Mouse (Mus musculus): ENCODE measurements around the gene Tescl. TPM values are rescaled to one million over a fixed set of nuclear protein-coding genes. Genes with fewer than 3 reads are reported as not detected.

Gene Tescl
- not detected for polyA plus RNA-seq (2014; fragmentation: Illumina TruSeq; extraction: RNeasy Lipid Tissue Mini Kit (QIAGEN cat#74804); ENCODE audit: low read depth, low replicate concordance)

GRCm38 (mm10) chr7:24333304-24333986 lies at the start of gene Tescl:
Gene Tescl (minus strand): TSS chr7:24333936.

GRCm38 (mm10) chr7:24369731-24370541 lies 36.2 kb upstream of the Tescl start, which contains the start of gene Kcnn4:
Gene Kcnn4 (plus strand): TSS chr7:24370263.

GRCm38 (mm10) chr7:24348896-24349295 lies 15.2 kb upstream of the Tescl start, which contains the start of gene Lypd5:
Gene Lypd5 (plus strand): TSS chr7:24349196.

GRCm38 (mm10) chr7:24316567-24317092 lies 17.1 kb downstream of the Tescl start, which contains the start of gene Zfp94:
Gene Zfp94 (minus strand): TSS chr7:24316666.

GRCm38 (mm10) chr7:24300771-24301282 lies 32.9 kb downstream of the Tescl start, which contains the start of gene Zfp61:
Gene Zfp61 (minus strand): TSS chr7:24301232.

Other genes starting within 250 kb of the Tescl start
- gene Zfp112, start 221.6 kb downstream of the Tescl start, polyA plus RNA-seq (2014; fragmentation: Illumina TruSeq; extraction: RNeasy Lipid Tissue Mini Kit (QIAGEN cat#74804); ENCODE audit: low read depth, low replicate concordance): 0.89 TPM
- gene Zfp235, start 199.8 kb downstream of the Tescl start, polyA plus RNA-seq (2014; fragmentation: Illumina TruSeq; extraction: RNeasy Lipid Tissue Mini Kit (QIAGEN cat#74804); ENCODE audit: low read depth, low replicate concordance): 4.6 TPM
- 0.93 TPM for gene Zfp114, start 158.9 kb downstream of the Tescl start, polyA plus RNA-seq (2014; fragmentation: Illumina TruSeq; extraction: RNeasy Lipid Tissue Mini Kit (QIAGEN cat#74804); ENCODE audit: low read depth, low replicate concordance)
- 6.2 TPM for gene Zfp111, start 122.5 kb downstream of the Tescl start, polyA plus RNA-seq (2014; fragmentation: Illumina TruSeq; extraction: RNeasy Lipid Tissue Mini Kit (QIAGEN cat#74804); ENCODE audit: low read depth, low replicate concordance)
- gene Zfp109, start 96.4 kb downstream of the Tescl start, polyA plus RNA-seq (2014; fragmentation: Illumina TruSeq; extraction: RNeasy Lipid Tissue Mini Kit (QIAGEN cat#74804); ENCODE audit: low read depth, low replicate concordance): 2.8 TPM
- gene Zfp108, start 79.1 kb downstream of the Tescl start, polyA plus RNA-seq (2014; fragmentation: Illumina TruSeq; extraction: RNeasy Lipid Tissue Mini Kit (QIAGEN cat#74804); ENCODE audit: low read depth, low replicate concordance): 2.9 TPM
- 4.8 TPM for gene Zfp93, start 63.5 kb downstream of the Tescl start, polyA plus RNA-seq (2014; fragmentation: Illumina TruSeq; extraction: RNeasy Lipid Tissue Mini Kit (QIAGEN cat#74804); ENCODE audit: low read depth, low replicate concordance)
- 2.3 TPM for gene Zfp61, start 32.7 kb downstream of the Tescl start, polyA plus RNA-seq (2014; fragmentation: Illumina TruSeq; extraction: RNeasy Lipid Tissue Mini Kit (QIAGEN cat#74804); ENCODE audit: low read depth, low replicate concordance)
- gene Zfp94, start 17.3 kb downstream of the Tescl start, polyA plus RNA-seq (2014; fragmentation: Illumina TruSeq; extraction: RNeasy Lipid Tissue Mini Kit (QIAGEN cat#74804); ENCODE audit: low read depth, low replicate concordance): 2.2 TPM
- gene Lypd5, start 15.3 kb upstream of the Tescl start, polyA plus RNA-seq (2014; fragmentation: Illumina TruSeq; extraction: RNeasy Lipid Tissue Mini Kit (QIAGEN cat#74804); ENCODE audit: low read depth, low replicate concordance): not detected
- gene Kcnn4, start 36.3 kb upstream of the Tescl start, polyA plus RNA-seq (2014; fragmentation: Illumina TruSeq; extraction: RNeasy Lipid Tissue Mini Kit (QIAGEN cat#74804); ENCODE audit: low read depth, low replicate concordance): not detected
- gene Smg9, start 65.7 kb upstream of the Tescl start, polyA plus RNA-seq (2014; fragmentation: Illumina TruSeq; extraction: RNeasy Lipid Tissue Mini Kit (QIAGEN cat#74804); ENCODE audit: low read depth, low replicate concordance): not detected
- not detected for gene Irgc1, start 118.4 kb upstream of the Tescl start, polyA plus RNA-seq (2014; fragmentation: Illumina TruSeq; extraction: RNeasy Lipid Tissue Mini Kit (QIAGEN cat#74804); ENCODE audit: low read depth, low replicate concordance)
- 1.0 TPM for gene Plaur, start 128.5 kb upstream of the Tescl start, polyA plus RNA-seq (2014; fragmentation: Illumina TruSeq; extraction: RNeasy Lipid Tissue Mini Kit (QIAGEN cat#74804); ENCODE audit: low read depth, low replicate concordance)
- 0.97 TPM for gene Cadm4, start 148.1 kb upstream of the Tescl start, polyA plus RNA-seq (2014; fragmentation: Illumina TruSeq; extraction: RNeasy Lipid Tissue Mini Kit (QIAGEN cat#74804); ENCODE audit: low read depth, low replicate concordance)
- gene Zfp428, start 173.1 kb upstream of the Tescl start, polyA plus RNA-seq (2014; fragmentation: Illumina TruSeq; extraction: RNeasy Lipid Tissue Mini Kit (QIAGEN cat#74804); ENCODE audit: low read depth, low replicate concordance): not detected
- not detected for gene AC161166.1, start 178.5 kb upstream of the Tescl start, polyA plus RNA-seq (2014; fragmentation: Illumina TruSeq; extraction: RNeasy Lipid Tissue Mini Kit (QIAGEN cat#74804); ENCODE audit: low read depth, low replicate concordance)
- 6.2 TPM for gene Irgq, start 196.8 kb upstream of the Tescl start, polyA plus RNA-seq (2014; fragmentation: Illumina TruSeq; extraction: RNeasy Lipid Tissue Mini Kit (QIAGEN cat#74804); ENCODE audit: low read depth, low replicate concordance)
- gene Pinlyp, start 212.2 kb upstream of the Tescl start, polyA plus RNA-seq (2014; fragmentation: Illumina TruSeq; extraction: RNeasy Lipid Tissue Mini Kit (QIAGEN cat#74804); ENCODE audit: low read depth, low replicate concordance): not detected
- gene Xrcc1, start 212.4 kb upstream of the Tescl start, polyA plus RNA-seq (2014; fragmentation: Illumina TruSeq; extraction: RNeasy Lipid Tissue Mini Kit (QIAGEN cat#74804); ENCODE audit: low read depth, low replicate concordance): 0.57 TPM

Data from kidney, adult 10 weeks (tissue).